Mouse (Mus musculus) leukemia stem cell, adult 10-12 weeks (primary cell): ENCODE measurements around the gene Klrb1c. TPM values are rescaled to one million over a fixed set of nuclear protein-coding genes. Genes with fewer than 3 reads are reported as not detected.

Experiments
- polyA plus RNA-seq: library from polyadenylated mRNA; stranded (reverse); fragments of >175 nt; gene quantifications from 2 replicates; pipeline ENCODE4 v1.2.3, GENCODE M21; 2012; ENCODE audit warnings: low replicate concordance

Gene Klrb1c
- 0.15 TPM in 1 of 2 replicates, not detected in the other for polyA plus RNA-seq

GRCm38 (mm10) chr6:128789115-128789514 is at the start of gene Klrb1c:
Klrb1c (minus strand) TSS chr6:128789215.

GRCm38 (mm10) chr6:128826132-128826531 is 37.1 kb upstream of the Klrb1c start, which contains the start of the genes Gm44511 and Klrb1b:
Gm44511 (minus strand) TSS chr6:128826315.
Klrb1b (minus strand) TSS chr6:128826331.

Other genes with a start within 250 kb of the Klrb1c start
- gene A2ml1, start 207.6 kb downstream of the Klrb1c start, polyA plus RNA-seq = not detected in 2 replicates
- not detected in 2 replicates for gene Klrb1a, start 165.7 kb downstream of the Klrb1c start, polyA plus RNA-seq
- gene Clec2h, start 126.8 kb downstream of the Klrb1c start, polyA plus RNA-seq = not detected in 2 replicates
- not detected in 2 replicates for gene Klrb1, start 66.2 kb downstream of the Klrb1c start, polyA plus RNA-seq
- not detected in 2 replicates for gene Gm44511, start 37.1 kb upstream of the Klrb1c start, polyA plus RNA-seq
- not detected in 2 replicates for gene Klrb1b, start 37.1 kb upstream of the Klrb1c start, polyA plus RNA-seq
- gene Clec2i, start 98.4 kb upstream of the Klrb1c start, polyA plus RNA-seq = 0.32 and 0.72 TPM in 2 replicates
- gene BC035044, start 101.9 kb upstream of the Klrb1c start, polyA plus RNA-seq = 0.44 and 0.55 TPM in 2 replicates
- gene Clec2g, start 145.2 kb upstream of the Klrb1c start, polyA plus RNA-seq = not detected in 2 replicates